Mouse (Mus musculus) brain, embryonic 14.5 days (tissue): ENCODE results near the gene 9930022D16Rik.

Source experiments
- CTCF ChIP-seq: fragments of 200-500 bp; IDR thresholded peaks from 2 replicates; pipeline ENCODE4 v1.5.1; 2012; ENCODE audit warnings: inconsistent platforms, mild to moderate bottlenecking, moderate library complexity, borderline replicate concordance; ENCODE audit not compliant: insufficient read depth, insufficient read length; ENCODE audit errors: extremely low read depth
- POLR2A ChIP-seq: fragments of 200-500 bp; IDR thresholded peaks from 2 replicates; pipeline ENCODE4 v1.6.1; 2012; ENCODE audit warnings: mild to moderate bottlenecking, inconsistent platforms, borderline replicate concordance; ENCODE audit not compliant: poor library complexity, insufficient read depth, insufficient read length, severe bottlenecking; ENCODE audit errors: extremely low read depth

GRCm38 (mm10) chr11:109419461-109419860, 5.7 kb downstream of the 9930022D16Rik start:
- TF ChIP-seq CTCF, result no peak
- TF ChIP-seq POLR2A, result no peak
